ENCODE assay signal across 15 mouse cellular contexts in the genomic region with DNA sequence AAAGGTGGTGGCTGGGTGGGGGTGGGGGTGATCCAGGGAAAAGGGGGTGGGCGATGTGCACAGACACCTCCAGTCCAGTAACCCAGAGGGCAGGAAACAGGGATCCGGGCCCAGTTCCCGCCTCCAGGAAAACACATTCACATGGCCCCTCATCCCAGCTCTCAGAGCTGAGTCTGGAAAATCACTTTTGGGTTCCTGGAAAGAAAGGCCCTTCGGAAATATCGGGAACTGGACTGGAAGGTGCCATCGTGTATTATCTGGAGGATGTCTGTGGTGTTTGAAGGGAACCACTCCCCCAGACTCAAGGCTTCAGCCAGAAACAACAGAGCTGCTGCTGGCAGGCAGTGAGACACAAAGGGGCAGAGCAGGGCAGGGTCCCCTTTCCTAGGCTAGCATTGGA. TPM values are rescaled to one million over a fixed set of nuclear protein-coding genes. Genes with fewer than 3 reads are reported as not detected.
DNase-seq lines count a peak whose midpoint lies in the region; ATAC-seq lines count a peak whose summit lies in the region.
"Had no signal": no experiment of that assay in that cellular context is flagged by ENCODE, and none has a peak within 500 bp of the region (broad histone marks: within the 10 kb centered on the region; RNA-seq: fewer than 3 reads in every experiment).

No protein-coding gene starts in this region.

- H3K9me3 ChIP-seq in kidney, embryonic 16.5 days (ENCODE audit: low read length) = no peaks in the 10 kb centered on the region
- H3K9me3 ChIP-seq in intestine, embryonic 15.5 days = no peaks in the 10 kb centered on the region
- H3K9me3 ChIP-seq in stomach, embryonic 14.5 days (ENCODE audit: control insufficient read depth, low read depth, low read length) = no peaks in the 10 kb centered on the region

- H3K36me3 ChIP-seq in kidney, embryonic 16.5 days (ENCODE audit: insufficient read depth, low read length) = no peaks in the 10 kb centered on the region
- no peaks in the 10 kb centered on the region for H3K36me3 ChIP-seq in intestine, embryonic 15.5 days
- H3K36me3 ChIP-seq in stomach, embryonic 14.5 days (ENCODE audit: control insufficient read depth, insufficient read depth, low read length) = peaks cover 3% of the 10 kb centered on the region; the same call in 1 of the 2 replicates

- no peak overlapping the region for H3K4me2 ChIP-seq in kidney, embryonic 16.5 days (replicated peaks; ENCODE audit: low read depth, low read length)
- 0 out of 2 replicates have a peak overlapping the region, but pooled peaks have one; percentile 3 for H3K4me2 ChIP-seq in intestine, embryonic 15.5 days (replicated peaks)
- no peak overlapping the region for H3K4me2 ChIP-seq in stomach, embryonic 14.5 days (replicated peaks; ENCODE audit: low read depth, low read length)

- ATAC-seq in kidney, embryonic 16.5 days (ENCODE audit: low FRiP score, low TSS enrichment) = no peak
- ATAC-seq in intestine, embryonic 15.5 days = 0 out of 2 replicates have a peak, but pooled peaks have one; percentile 13
- no peak for ATAC-seq in stomach, embryonic 14.5 days (ENCODE audit: insufficient number of reproducible peaks, insufficient read depth, low FRiP score, low read depth)

- H3K4me1 ChIP-seq in kidney, embryonic 16.5 days (ENCODE audit: insufficient read depth, low read length) = peaks cover 52% of the 10 kb centered on the region
- peaks cover 78% of the 10 kb centered on the region for H3K4me1 ChIP-seq in intestine, embryonic 15.5 days (replicated peaks)
- peaks cover 62% of the 10 kb centered on the region for H3K4me1 ChIP-seq in stomach, embryonic 14.5 days (ENCODE audit: control insufficient read depth, insufficient read depth, low read length)

- 0 out of 2 replicates have a peak overlapping the region, but pooled peaks have one; percentile 15 for H3K27ac ChIP-seq in kidney, embryonic 16.5 days (ENCODE audit: low read length)
- H3K27ac ChIP-seq in intestine, embryonic 15.5 days = no peak overlapping the region
- H3K27ac ChIP-seq in stomach, embryonic 14.5 days (ENCODE audit: low read length) = peak overlapping the region; percentile 21; the same call in 1 of the 2 replicates

- WGBS in kidney, embryonic 16.5 days = 36% methylated on average over 6 of the region's 6 CpGs
- 38% methylated on average over 6 of the region's 6 CpGs for WGBS in intestine, embryonic 15.5 days
- WGBS in stomach, embryonic 14.5 days = 50% methylated on average over 6 of the region's 6 CpGs

- no peak overlapping the region for H3K4me3 ChIP-seq in kidney, embryonic 16.5 days (ENCODE audit: low read length)
- H3K4me3 ChIP-seq in intestine, embryonic 15.5 days (replicated peaks) = no peak overlapping the region
- no peak overlapping the region for H3K4me3 ChIP-seq in stomach, embryonic 14.5 days (ENCODE audit: low read depth, low read length)
- H3K4me3 ChIP-seq: erythroblast, embryonic 14.5 days had no signal

- DNase-seq in kidney, adult 11 months = no peak
- peak; percentile 41 to 68 for DNase-seq in heart, adult 9 months (ENCODE audit: low spot score in 2 of 2)
- no peak for DNase-seq in adrenal gland, postnatal 36 days
- no peak for DNase-seq in layer of hippocampus, adult 9-11 months
- no peak for DNase-seq in testis, postnatal 10 days (ENCODE audit: low spot score)
- DNase-seq: adrenal gland, postnatal 14 days; B cell, adult 2 months; kidney, adult 18-20 months; lung, postnatal 14 days; midbrain, embryonic 14.5 days; thymus, postnatal 14 days had no signal

- no peak overlapping the region for H3K9ac ChIP-seq in kidney, embryonic 16.5 days (replicated peaks; ENCODE audit: low read length)
- H3K9ac ChIP-seq in intestine, embryonic 15.5 days = no peak overlapping the region
- no peak overlapping the region for H3K9ac ChIP-seq in stomach, embryonic 14.5 days (replicated peaks; ENCODE audit: low read depth, low read length)

- no peaks in the 10 kb centered on the region for H3K27me3 ChIP-seq in kidney, embryonic 16.5 days (ENCODE audit: insufficient read depth, low read length)
- no peaks in the 10 kb centered on the region for H3K27me3 ChIP-seq in intestine, embryonic 15.5 days (replicated peaks)
- H3K27me3 ChIP-seq in stomach, embryonic 14.5 days (ENCODE audit: control insufficient read depth, insufficient read depth, low read length) = no peaks in the 10 kb centered on the region

RNA-seq across cellular contexts. Expression of a gene that starts 10.6 kb away (rescaled TPM):
- 44.8 and 49.2 TPM in 2 replicates for polyA plus RNA-seq in kidney, embryonic 16.5 days (2015; fragmentation: Nextera tagmentation; extraction: Ambion mirVana)
- polyA plus RNA-seq in intestine, embryonic 15.5 days (2015; fragmentation: Nextera tagmentation; extraction: Ambion mirVana) = 51.2 and 53.6 TPM in 2 replicates
- polyA plus RNA-seq in stomach, embryonic 14.5 days (2014; fragmentation: Nextera tagmentation; extraction: Ambion mirVana) = 80.4 and 81.7 TPM in 2 replicates
- total RNA-seq in adrenal gland, postnatal 36 days (2021) = 10 to 100 TPM; 31.2 to 46.1 TPM

Comparison
In these comparisons a context has a peak if more than half of its experiments do, and no peak if none do; other contexts are left out.
1. DNase-seq: peak in heart, adult 9 months (2 of 2); none in kidney, adult 11 months (single experiment), adrenal gland, postnatal 36 days (0 of 2), layer of hippocampus, adult 9-11 months (single experiment) and testis, postnatal 10 days (single experiment).